Mouse (Mus musculus) erythroblast, embryonic 14.5 days (primary cell): ENCODE results near the gene Nav2.

Experiments used
- GATA1 ChIP-seq: IDR thresholded peaks from 2 replicates; pipeline ENCODE4 v1.6.1; 2012; ENCODE audit warnings: low read length, inconsistent platforms, mixed read lengths
- TAL1 ChIP-seq: IDR thresholded peaks from 3 replicates; pipeline ENCODE4 v1.6.1; 2012; ENCODE audit warnings: low read length, inconsistent platforms, mixed read lengths

DNA sequence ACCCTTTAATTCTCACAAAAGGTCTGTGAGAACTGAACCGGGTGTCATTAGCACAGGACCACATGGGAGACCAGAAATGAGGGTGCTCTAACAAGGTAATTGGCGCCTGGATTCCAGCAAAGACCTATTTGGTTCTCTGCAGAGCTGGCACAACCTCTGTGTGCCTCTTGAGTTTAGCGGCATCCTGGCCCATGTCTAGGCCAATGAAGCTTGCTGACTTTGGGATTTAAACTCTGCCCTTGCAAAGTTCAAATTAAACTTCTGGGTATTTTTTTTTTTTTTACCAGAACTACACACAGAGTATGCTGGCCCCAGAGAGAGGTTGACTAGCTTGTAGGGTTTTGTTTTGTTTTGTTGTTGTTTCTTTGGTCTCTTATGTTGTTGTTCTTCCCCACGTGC, 617.6 kb downstream of the Nav2 start:
- TF ChIP-seq TAL1 (no peak), GATA1 (no peak)
